Mouse (Mus musculus): ENCODE measurements around the gene Skida1. TPM values are rescaled to one million over a fixed set of nuclear protein-coding genes. Genes with fewer than 3 reads are reported as not detected.
A peak's percentile ranks its signal among the peaks of the same experiment; 100 is the strongest.

Skida1 gene
- polyA plus RNA-seq, 1 experiment from 2014 or later = 5.4 TPM

- H3K4me3 ChIP-seq (replicated peaks; ENCODE audit: low read length) = peak overlapping the region; percentile 89
- H3K4me2 ChIP-seq (replicated peaks) = peak overlapping the region; percentile 95
- H3K9ac ChIP-seq = peak overlapping the region; percentile 100
- peaks cover 27% of the 10 kb centered on the region for H3K4me1 ChIP-seq (replicated peaks; ENCODE audit: control insufficient read depth, insufficient read depth, low read length)
- ATAC-seq (ENCODE audit: low FRiP score) (no peak), DNase-seq (ENCODE audit: low spot score) (peak; percentile 69)
- H3K27me3 ChIP-seq (ENCODE audit: control insufficient read depth, insufficient read depth, low read length) = no peaks in the 10 kb centered on the region
- H3K27ac ChIP-seq = peak overlapping the region; percentile 100
- no peaks in the 10 kb centered on the region for H3K36me3 ChIP-seq (replicated peaks; ENCODE audit: control insufficient read depth, insufficient read depth)
- H3K9me3 ChIP-seq (ENCODE audit: control insufficient read depth, low read length) = no peaks in the 10 kb centered on the region
- WGBS = 5% methylated on average over 10 of the region's 10 CpGs
These were observed 1.7 kb upstream of the Skida1 start for GRCm38 (mm10) chr2:18050541-18050985.

- Histone ChIP-seq H3K9ac (peak overlapping the region; percentile 100), H3K36me3 (replicated peaks; ENCODE audit: control insufficient read depth, insufficient read depth) (no peaks in the 10 kb centered on the region), H3K9me3 (ENCODE audit: control insufficient read depth, low read length) (no peaks in the 10 kb centered on the region), H3K27ac (peak overlapping the region; percentile 100), H3K27me3 (ENCODE audit: control insufficient read depth, insufficient read depth, low read length) (no peaks in the 10 kb centered on the region), H3K4me1 (replicated peaks; ENCODE audit: control insufficient read depth, insufficient read depth, low read length) (peaks cover 27% of the 10 kb centered on the region), H3K4me3 (replicated peaks; ENCODE audit: low read length) (peak overlapping the region; percentile 89), H3K4me2 (replicated peaks) (peak overlapping the region; percentile 95)
- DNase-seq (ENCODE audit: low spot score) = no peak
- WGBS = 7% methylated on average over 2 of the region's 2 CpGs
- ATAC-seq (ENCODE audit: low FRiP score) = no peak
These were observed 1.2 kb upstream of the Skida1 start for GRCm38 (mm10) chr2:18050018-18050417.

- Histone ChIP-seq H3K36me3 (replicated peaks; ENCODE audit: control insufficient read depth, insufficient read depth) (no peaks in the 10 kb centered on the region), H3K4me2 (replicated peaks) (peak overlapping the region; percentile 95), H3K9me3 (ENCODE audit: control insufficient read depth, low read length) (no peaks in the 10 kb centered on the region), H3K4me3 (replicated peaks; ENCODE audit: low read length) (peak overlapping the region; percentile 89), H3K9ac (peak overlapping the region; percentile 100), H3K27me3 (ENCODE audit: control insufficient read depth, insufficient read depth, low read length) (no peaks in the 10 kb centered on the region), H3K4me1 (replicated peaks; ENCODE audit: control insufficient read depth, insufficient read depth, low read length) (peaks cover 33% of the 10 kb centered on the region), H3K27ac (peak overlapping the region; percentile 100)
- ATAC-seq (ENCODE audit: low FRiP score) = no peak
- WGBS = 3% methylated on average over 11 of the region's 11 CpGs
- no peak for DNase-seq (ENCODE audit: low spot score)
These were observed 499 bp upstream of the Skida1 start for GRCm38 (mm10) chr2:18049279-18049821.

- under 1% methylated on average over 70 of the region's 70 CpGs for WGBS
- H3K4me1 ChIP-seq (replicated peaks; ENCODE audit: control insufficient read depth, insufficient read depth, low read length) = peaks cover 41% of the 10 kb centered on the region
These were observed 1.0 kb downstream of the Skida1 start for GRCm38 (mm10) chr2:18047646-18048452.

GRCm38 (mm10) chr2:18046758-18047645 is 1.8 kb downstream of the Skida1 start:
- Histone ChIP-seq H3K9ac (peak overlapping the region; percentile 100), H3K4me2 (replicated peaks) (peak overlapping the region; percentile 95), H3K9me3 (ENCODE audit: control insufficient read depth, low read length) (no peaks in the 10 kb centered on the region), H3K4me1 (replicated peaks; ENCODE audit: control insufficient read depth, insufficient read depth, low read length) (peaks cover 49% of the 10 kb centered on the region), H3K36me3 (replicated peaks; ENCODE audit: control insufficient read depth, insufficient read depth) (no peaks in the 10 kb centered on the region), H3K4me3 (replicated peaks; ENCODE audit: low read length) (peak overlapping the region; percentile 89), H3K27ac (peak overlapping the region; percentile 100), H3K27me3 (ENCODE audit: control insufficient read depth, insufficient read depth, low read length) (no peaks in the 10 kb centered on the region)
- DNase-seq (ENCODE audit: low spot score) = no peak
- 0 out of 2 replicates have a peak, but pooled peaks have one; percentile 19 for ATAC-seq (ENCODE audit: low FRiP score)
- WGBS = under 1% methylated on average over 61 of the region's 64 CpGs

More at GRCm38 (mm10) chr2:18047646-18048452, 1.0 kb downstream of the Skida1 start:
- Histone ChIP-seq H3K4me3 (replicated peaks; ENCODE audit: low read length) (peak overlapping the region; percentile 89), H3K36me3 (replicated peaks; ENCODE audit: control insufficient read depth, insufficient read depth) (no peaks in the 10 kb centered on the region), H3K9me3 (ENCODE audit: control insufficient read depth, low read length) (no peaks in the 10 kb centered on the region), H3K9ac (peak overlapping the region; percentile 100), H3K27ac (peak overlapping the region; percentile 100), H3K4me2 (replicated peaks) (peak overlapping the region; percentile 95), H3K27me3 (ENCODE audit: control insufficient read depth, insufficient read depth, low read length) (no peaks in the 10 kb centered on the region)
- ATAC-seq (ENCODE audit: low FRiP score) (peak; percentile 60), DNase-seq (ENCODE audit: low spot score) (no peak)

- Histone ChIP-seq H3K27ac (peak overlapping the region; percentile 100), H3K36me3 (replicated peaks; ENCODE audit: control insufficient read depth, insufficient read depth) (no peaks in the 10 kb centered on the region), H3K4me1 (replicated peaks; ENCODE audit: control insufficient read depth, insufficient read depth, low read length) (peaks cover 51% of the 10 kb centered on the region), H3K9me3 (ENCODE audit: control insufficient read depth, low read length) (no peaks in the 10 kb centered on the region), H3K9ac (peak overlapping the region; percentile 100), H3K4me3 (replicated peaks; ENCODE audit: low read length) (peak overlapping the region; percentile 89), H3K4me2 (replicated peaks) (peak overlapping the region; percentile 95), H3K27me3 (ENCODE audit: control insufficient read depth, insufficient read depth, low read length) (no peaks in the 10 kb centered on the region)
- 0% methylated on average over 4 of the region's 4 CpGs for WGBS
- no peak for ATAC-seq (ENCODE audit: low FRiP score)
- no peak for DNase-seq (ENCODE audit: low spot score)
These were observed 2.7 kb downstream of the Skida1 start for GRCm38 (mm10) chr2:18046186-18046585.

GRCm38 (mm10) chr2:18045781-18046181 is 3.1 kb downstream of the Skida1 start:
- Histone ChIP-seq H3K4me3 (replicated peaks; ENCODE audit: low read length) (peak overlapping the region; percentile 89), H3K4me1 (replicated peaks; ENCODE audit: control insufficient read depth, insufficient read depth, low read length) (peaks cover 51% of the 10 kb centered on the region), H3K36me3 (replicated peaks; ENCODE audit: control insufficient read depth, insufficient read depth) (no peaks in the 10 kb centered on the region), H3K27me3 (ENCODE audit: control insufficient read depth, insufficient read depth, low read length) (no peaks in the 10 kb centered on the region), H3K27ac (peak overlapping the region; percentile 100), H3K4me2 (replicated peaks) (peak overlapping the region; percentile 95), H3K9me3 (ENCODE audit: control insufficient read depth, low read length) (no peaks in the 10 kb centered on the region), H3K9ac (peak overlapping the region; percentile 100)
- 3% methylated on average over 6 of the region's 6 CpGs for WGBS
- no peak for ATAC-seq (ENCODE audit: low FRiP score)
- DNase-seq (ENCODE audit: low spot score) = no peak

GRCm38 (mm10) chr2:18045143-18045780 is 3.6 kb downstream of the Skida1 start:
- DNase-seq (ENCODE audit: low spot score) (no peak), ATAC-seq (ENCODE audit: low FRiP score) (no peak)
- Histone ChIP-seq H3K9me3 (ENCODE audit: control insufficient read depth, low read length) (no peaks in the 10 kb centered on the region), H3K27me3 (ENCODE audit: control insufficient read depth, insufficient read depth, low read length) (no peaks in the 10 kb centered on the region), H3K4me1 (replicated peaks; ENCODE audit: control insufficient read depth, insufficient read depth, low read length) (peaks cover 51% of the 10 kb centered on the region), H3K27ac (peak overlapping the region; percentile 100), H3K9ac (peak overlapping the region; percentile 100), H3K4me3 (replicated peaks; ENCODE audit: low read length) (peak overlapping the region; percentile 89), H3K4me2 (replicated peaks) (peak overlapping the region; percentile 95), H3K36me3 (replicated peaks; ENCODE audit: control insufficient read depth, insufficient read depth) (no peaks in the 10 kb centered on the region)
- 4% methylated on average over 7 of the region's 7 CpGs for WGBS

Data from hindbrain, embryonic 14.5 days (tissue).